Mouse (Mus musculus) left cerebral cortex, adult 2 months (tissue): ENCODE data around the gene Snx22. TPM values are rescaled to one million over a fixed set of nuclear protein-coding genes. Genes with fewer than 3 reads are reported as not detected.

Experiments
- DNase-seq, 2 experiments: peaks; one replicate each; pipeline ENCODE4 v3.0.0; 2021 to 2022; ENCODE audit warnings: low spot score in 2 of 2, mixed read lengths in 1 of 2; ENCODE audit errors: extremely low spot score in 1 of 2
- H3K27ac ChIP-seq: fragments of 200-600 bp; 2 replicates; pipeline ENCODE4 v1.8.1; 2022
- H3K4me3 ChIP-seq: fragments of 200-600 bp; 2 replicates; pipeline ENCODE4 v1.8.1; 2022
- CTCF ChIP-seq: fragments of 200-600 bp; IDR thresholded peaks from 2 replicates; pipeline ENCODE4 v1.8.1; 2022; ENCODE audit warnings: antibody characterized with exemption, mild to moderate bottlenecking, moderate library complexity
- intact Hi-C: fragments of 180-260 bp; cut with DNase I; formaldehyde crosslinking; loops from one replicate; pipeline ENCODE4 v1.15.1; 2025
- long read RNA-seq, 2 experiments: library from polyadenylated mRNA; stranded (forward); transcript quantifications; one replicate each; pipeline ENCODE4 v2.0.0; 2021; ENCODE audit warnings: borderline mapping rate in 2 of 2
- total RNA-seq, 2 experiments: library from RNA; stranded (reverse); gene quantifications; 2 replicates each; pipeline ENCODE4 v1.2.3; 2021

Gene Snx22
- total RNA-seq: 1 to 10 TPM; 3.5 to 3.9 TPM
- long read RNA-seq, experiment 1, partial matches to known transcripts: 0 of 2 reads
- long read RNA-seq, experiment 1, other reads (novel, unspliced or antisense): 0 of 2 reads
- long read RNA-seq, experiment 2, partial matches to known transcripts: 0 of 2 reads
- long read RNA-seq, experiment 2, other reads (novel, unspliced or antisense): 2 of 2 reads

- TF ChIP-seq CTCF: no peak
- DNase-seq: peak; percentile 59 to 78
- Histone ChIP-seq H3K4me3 (peak within 1 kb of the TSS; percentile 52), H3K27ac (no peak within 1 kb of the TSS)
- intact Hi-C loops: no loop called here
These were observed at the start of gene Snx22 for GRCm38 (mm10) chr9:66069583-66069982. TSS of gene Snx22 (minus strand) at chr9:66069719.

- intact Hi-C loops: no loop called here
- TF ChIP-seq CTCF: no peak
- no peak for DNase-seq
These were observed 47.4 kb upstream of the Snx22 start for GRCm38 (mm10) chr9:66116890-66117289.

GRCm38 (mm10) chr9:66114341-66114740 is 44.8 kb upstream of the Snx22 start:
- intact Hi-C loops: no loop called here
- no peak overlapping the region for H3K4me3 ChIP-seq
- no peak for DNase-seq
- TF ChIP-seq CTCF: no peak
- H3K27ac ChIP-seq: no peak overlapping the region

More at GRCm38 (mm10) chr9:66116890-66117289, 47.4 kb upstream of the Snx22 start:
- Histone ChIP-seq H3K27ac (no peak overlapping the region), H3K4me3 (no peak overlapping the region)

GRCm38 (mm10) chr9:66110611-66111379 is 41.3 kb upstream of the Snx22 start:
- TF ChIP-seq CTCF: no peak
- DNase-seq: no peak
- intact Hi-C loops: no loop called here
- H3K27ac ChIP-seq: peak overlapping the region; percentile 3; the same call in 1 of the 2 replicates
- no peak overlapping the region for H3K4me3 ChIP-seq

- Histone ChIP-seq H3K4me3 (no peak overlapping the region), H3K27ac (peak overlapping the region; percentile 3; the same call in 1 of the 2 replicates)
- no peak for TF ChIP-seq CTCF
- no peak for DNase-seq
- intact Hi-C loops: no loop called here
These were observed 40.6 kb upstream of the Snx22 start for GRCm38 (mm10) chr9:66110126-66110525.

- intact Hi-C loops: no loop called here
- no peak for TF ChIP-seq CTCF
- Histone ChIP-seq H3K4me3 (no peak overlapping the region), H3K27ac (no peak overlapping the region)
- no peak for DNase-seq
These were observed 40.1 kb upstream of the Snx22 start for GRCm38 (mm10) chr9:66109574-66109973.

GRCm38 (mm10) chr9:66105168-66105567 is 35.6 kb upstream of the Snx22 start:
- DNase-seq: no peak
- intact Hi-C loops: no loop called here
- no peak overlapping the region for H3K4me3 ChIP-seq
- H3K27ac ChIP-seq: no peak overlapping the region
- no peak for TF ChIP-seq CTCF

- H3K27ac ChIP-seq: no peak overlapping the region
- no peak for DNase-seq
- no peak overlapping the region for H3K4me3 ChIP-seq
- intact Hi-C loops: no loop called here
- TF ChIP-seq CTCF: no peak
These were observed 35.1 kb upstream of the Snx22 start for GRCm38 (mm10) chr9:66104601-66105000.

- Histone ChIP-seq H3K27ac (peak overlapping the region; percentile 82), H3K4me3 (no peak overlapping the region)
- intact Hi-C loops: no loop called here
- DNase-seq: no peak
- no peak for TF ChIP-seq CTCF
These were observed 33.1 kb upstream of the Snx22 start for GRCm38 (mm10) chr9:66102668-66103067.

- TF ChIP-seq CTCF: no peak
- H3K27ac ChIP-seq: peak overlapping the region; percentile 82; the same call in 1 of the 2 replicates
- DNase-seq: no peak
- no peak overlapping the region for H3K4me3 ChIP-seq
- intact Hi-C loops: no loop called here
These were observed 32.1 kb upstream of the Snx22 start for GRCm38 (mm10) chr9:66101577-66101976.

- Histone ChIP-seq H3K4me3 (no peak overlapping the region), H3K27ac (no peak overlapping the region)
- DNase-seq: no peak
- TF ChIP-seq CTCF: no peak
- intact Hi-C loops: no loop called here
These were observed 23.1 kb upstream of the Snx22 start for GRCm38 (mm10) chr9:66092664-66093063.

GRCm38 (mm10) chr9:66091327-66092231 is 22.1 kb upstream of the Snx22 start:
- no peak overlapping the region for H3K4me3 ChIP-seq
- no peak for TF ChIP-seq CTCF

More at GRCm38 (mm10) chr9:66091327-66092231, 22.1 kb upstream of the Snx22 start:
- peak overlapping the region; percentile 5; the same call in 1 of the 2 replicates for H3K27ac ChIP-seq
- intact Hi-C loops: no loop called here
- DNase-seq: no peak
